Mouse (Mus musculus) neural tube, embryonic 10.5 days (tissue): ENCODE measurements around the gene Scube1.

Experiments used
- DNase-seq: peaks from one replicate; pipeline ENCODE4 v3.0.0-alpha.2; 2017; ENCODE audit warnings: low spot score; ENCODE audit errors: extremely low spot score

The Scube1 gene

DNA sequence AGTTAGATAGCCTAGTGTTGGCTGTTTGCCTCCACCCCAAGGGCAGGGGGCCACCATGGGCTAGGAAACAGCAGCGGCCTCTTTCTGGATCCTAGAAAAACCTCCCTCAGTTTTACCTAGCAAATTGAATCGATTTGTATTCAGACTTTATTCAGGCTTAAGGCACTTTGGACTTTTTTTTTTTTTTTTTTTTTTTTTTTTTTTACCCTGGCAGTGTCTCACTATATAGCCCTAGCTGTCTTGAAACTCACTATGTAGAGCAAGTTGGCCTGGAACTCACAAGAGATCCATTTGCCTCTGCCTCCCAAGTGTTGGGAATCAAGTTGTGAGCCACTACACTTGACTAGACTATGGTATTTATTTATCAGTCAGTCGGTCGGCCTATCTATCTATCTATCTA lies 128.0 kb downstream of the Scube1 start:
- no peak for DNase-seq

DNA sequence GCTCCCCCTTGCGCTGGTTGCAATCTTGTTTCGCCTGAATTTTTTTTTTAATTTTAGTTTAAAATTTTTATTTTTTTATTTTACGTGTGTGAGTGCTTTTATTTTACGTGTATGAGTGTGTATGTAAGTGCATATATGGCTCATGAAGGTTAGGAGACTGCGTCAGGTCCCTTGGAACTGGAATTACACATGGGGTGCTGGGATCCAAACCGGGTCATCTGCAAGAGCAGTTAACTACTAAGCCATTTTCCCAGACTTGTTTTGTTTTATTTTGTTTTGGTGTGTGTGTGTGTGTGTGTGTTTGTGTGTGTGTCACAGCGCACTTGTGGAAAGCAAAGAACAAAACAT lies 129.5 kb downstream of the Scube1 start:
- peak; percentile 30 for DNase-seq

DNA sequence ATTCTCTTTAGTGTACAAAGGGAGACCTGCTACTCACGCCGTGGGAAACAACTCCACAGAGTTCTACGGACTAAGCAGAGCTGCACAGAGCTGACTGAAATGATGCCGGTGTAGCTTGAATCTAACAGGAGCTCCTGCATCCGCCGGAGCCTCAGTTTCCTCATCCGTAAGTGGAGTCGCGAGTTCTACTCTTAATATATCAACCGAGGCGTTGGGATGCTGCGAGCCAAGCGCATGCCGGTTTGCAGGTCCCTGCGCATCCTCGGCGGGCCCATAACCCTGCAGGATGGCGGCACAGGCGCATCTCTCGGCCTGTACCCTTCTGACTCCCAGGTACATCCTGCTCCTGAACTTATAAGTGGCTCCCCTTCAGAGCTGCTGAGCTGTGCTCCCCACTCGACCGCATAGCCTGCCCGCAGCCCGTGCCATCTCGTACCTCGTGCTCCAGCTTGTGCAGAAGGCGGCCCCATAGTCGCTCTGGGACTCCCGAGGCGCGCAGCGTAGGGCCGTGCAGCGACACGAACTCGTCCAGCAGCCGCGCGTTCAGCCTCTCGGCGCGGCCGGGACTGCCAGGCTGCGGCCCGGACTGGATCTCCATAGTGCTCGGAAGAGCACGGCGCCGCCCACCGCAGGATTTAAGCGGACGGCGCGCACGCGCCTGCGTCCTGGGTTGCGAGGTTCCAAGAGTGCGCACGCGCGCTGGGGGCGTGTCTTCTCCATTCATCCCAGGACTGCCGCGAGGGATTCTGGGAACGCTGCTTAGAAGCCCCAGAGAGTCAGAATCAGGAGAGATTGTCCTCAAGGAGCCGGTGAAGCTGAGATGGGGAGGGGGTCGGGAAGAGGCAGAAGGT lies 130.1 kb downstream of the Scube1 start, which contains the start of gene Ttll12:
TSS of gene Ttll12 (minus strand) at position 645 of the 851 bp plus-strand sequence.
- DNase-seq, result peak; percentile 91

DNA sequence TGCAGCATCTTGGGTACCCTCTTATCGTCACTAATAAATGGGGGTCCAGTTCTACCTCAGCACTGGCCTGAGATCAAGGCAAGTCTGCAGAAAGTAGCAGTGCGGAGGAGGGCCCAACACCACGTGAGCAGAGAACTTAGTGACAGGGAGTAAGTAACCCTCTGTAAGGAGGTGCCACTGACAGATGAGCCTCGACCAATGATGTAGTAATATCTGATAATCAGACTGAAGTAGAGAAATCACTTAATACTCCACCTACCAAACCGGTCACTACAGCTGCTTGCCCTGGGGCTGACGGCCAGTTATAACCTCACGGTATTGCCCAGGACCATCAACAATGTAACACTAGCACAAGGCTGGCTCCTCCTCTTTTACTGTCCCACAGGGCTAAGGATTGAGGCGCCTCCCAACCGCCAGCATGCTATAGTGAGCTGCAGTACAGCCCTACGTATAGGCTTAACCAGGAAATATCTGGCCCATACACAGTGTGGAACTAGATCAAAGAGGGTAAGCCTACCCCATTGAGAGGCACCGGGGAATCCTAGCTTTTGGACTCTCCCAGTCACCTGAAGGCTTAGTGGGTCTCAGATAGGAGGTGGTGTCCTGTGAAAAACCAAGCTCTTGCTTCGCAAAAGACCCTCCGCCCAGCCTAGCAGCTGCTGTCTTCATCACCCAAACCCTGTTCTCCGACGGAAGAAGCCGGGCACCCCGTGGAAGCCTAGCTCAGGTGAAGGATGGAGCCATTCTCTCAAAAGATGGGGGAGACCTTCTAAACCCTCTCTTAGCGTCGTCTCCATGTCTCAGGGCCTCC lies 130.9 kb downstream of the Scube1 start:
- peak; percentile 53 for DNase-seq

DNA sequence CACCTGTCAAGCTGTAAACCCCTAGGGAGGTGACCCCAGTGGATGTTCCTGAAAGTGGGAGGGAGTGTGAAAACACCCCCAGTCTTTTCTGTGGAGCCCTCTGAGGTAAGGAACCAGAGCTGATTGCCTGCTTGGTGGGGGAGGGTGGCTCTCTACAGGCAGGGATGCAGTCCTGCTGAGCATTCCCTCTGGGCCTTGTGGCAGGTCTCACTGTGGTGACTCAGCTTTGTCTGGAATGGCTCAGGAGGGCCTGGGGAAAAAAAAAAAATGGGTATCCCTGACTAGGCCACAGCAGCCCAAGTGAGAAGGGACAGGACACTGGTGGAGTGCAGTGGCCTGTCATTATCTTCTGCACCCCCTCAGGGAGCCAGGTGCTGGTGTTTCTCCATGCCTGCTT lies 131.6 kb downstream of the Scube1 start:
- DNase-seq, result no peak

DNA sequence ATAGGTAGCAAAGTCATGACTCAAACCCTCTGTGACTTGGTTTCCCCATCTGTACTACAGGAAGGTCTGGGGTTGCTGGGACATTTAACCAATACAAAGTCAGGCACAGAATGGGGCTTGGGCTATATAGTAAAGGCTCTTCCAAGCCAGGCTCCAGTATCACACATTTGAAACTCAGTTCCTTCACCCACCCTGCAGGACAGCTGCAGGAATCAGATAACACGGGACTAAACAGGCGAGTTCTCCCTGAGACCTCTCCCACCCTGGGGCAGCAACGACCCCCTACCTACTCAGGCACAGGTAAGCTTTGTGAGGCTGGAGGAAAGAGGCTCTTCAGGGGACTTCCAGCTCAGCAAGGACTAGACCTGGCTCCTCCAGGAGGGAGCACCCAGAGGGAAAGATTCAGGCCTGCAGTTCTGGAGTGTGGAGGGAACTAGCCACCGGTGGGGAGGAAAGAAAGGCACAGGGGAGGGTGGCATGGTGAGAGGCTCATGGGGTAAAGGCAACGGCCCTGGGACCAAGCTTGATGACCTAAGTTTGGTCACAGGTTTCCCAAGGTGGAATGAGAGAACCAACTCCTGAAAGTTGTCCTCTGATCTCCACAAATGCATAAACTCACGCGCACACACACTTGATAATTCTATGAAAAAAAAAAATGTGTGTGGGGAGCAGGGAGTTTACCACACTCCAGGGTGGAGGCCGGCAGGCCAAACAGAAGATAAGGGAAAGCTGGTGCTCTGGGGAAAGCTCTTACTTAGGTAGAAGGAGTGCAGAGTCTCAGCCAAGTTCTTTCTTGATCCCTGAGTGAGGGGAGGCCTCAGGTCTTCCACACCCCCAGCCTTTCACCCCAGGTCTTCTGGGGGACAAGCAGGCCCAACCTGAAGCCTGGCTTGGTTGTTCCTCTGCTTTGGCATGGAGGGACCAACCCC lies 132.3 kb downstream of the Scube1 start:
- no peak for DNase-seq

DNA sequence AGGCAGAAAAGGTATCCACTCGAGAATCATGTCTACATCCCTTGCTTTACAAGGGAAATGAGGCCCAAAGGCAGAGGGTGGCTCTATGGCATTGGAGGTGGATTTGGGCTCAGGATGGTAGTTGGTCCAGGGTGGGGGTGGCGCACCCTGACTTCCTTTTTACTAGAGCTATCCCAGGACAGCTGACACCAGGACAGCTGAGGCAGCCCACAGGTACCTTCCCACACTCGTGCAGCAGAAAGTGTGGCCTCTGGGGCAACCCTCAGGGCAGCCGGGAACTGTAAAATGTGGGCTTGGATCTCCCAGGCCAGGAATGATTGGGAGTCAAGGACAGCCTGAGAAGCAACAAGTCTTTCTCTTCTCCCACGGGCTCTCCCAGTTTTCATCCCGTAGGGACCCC lies 133.1 kb downstream of the Scube1 start:
- no peak for DNase-seq

DNA sequence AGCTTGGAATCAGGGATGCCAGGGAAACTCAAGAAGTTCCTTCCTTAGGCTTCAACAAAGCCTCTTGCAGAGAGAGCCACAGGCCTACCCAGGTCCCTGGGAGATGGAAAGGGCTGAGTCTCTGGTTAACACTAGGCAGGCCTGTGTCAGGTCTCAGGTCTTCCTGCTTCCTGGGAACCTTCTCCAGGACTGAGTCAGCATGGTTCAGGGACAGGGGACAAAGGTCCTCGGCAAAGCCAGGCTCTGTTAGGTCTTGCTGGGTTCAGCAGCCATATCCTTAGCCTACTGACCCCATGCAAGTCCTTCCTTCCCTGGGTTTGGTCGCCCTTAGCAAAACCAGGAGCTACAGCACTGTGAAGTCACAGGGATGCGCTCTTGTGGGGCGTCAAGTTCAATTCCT lies 134.0 kb downstream of the Scube1 start:
- DNase-seq, result no peak

DNA sequence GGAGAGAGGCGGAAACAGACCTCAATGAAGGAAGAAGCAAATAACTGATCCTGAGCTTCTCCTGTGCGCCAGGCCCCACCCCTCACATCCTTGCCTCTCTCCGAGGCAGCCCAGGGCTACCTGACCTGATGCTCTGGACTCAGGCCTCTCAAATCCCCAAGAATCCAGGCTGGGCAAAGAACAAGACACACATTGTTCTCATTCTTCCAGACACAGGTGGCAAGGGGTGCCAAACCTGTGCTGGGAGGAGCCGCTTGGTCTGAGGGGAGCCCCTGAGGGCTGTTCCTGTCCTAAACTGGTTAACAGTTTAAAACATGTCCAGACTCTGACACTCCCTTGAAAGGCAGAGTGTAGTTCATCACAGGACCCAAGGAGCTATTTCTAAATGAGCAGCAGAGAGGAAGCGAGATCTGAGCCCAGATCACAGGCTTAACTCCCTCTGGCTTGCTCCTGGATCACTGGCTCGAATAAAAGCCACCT lies 140.0 kb downstream of the Scube1 start:
- no peak for DNase-seq

DNA sequence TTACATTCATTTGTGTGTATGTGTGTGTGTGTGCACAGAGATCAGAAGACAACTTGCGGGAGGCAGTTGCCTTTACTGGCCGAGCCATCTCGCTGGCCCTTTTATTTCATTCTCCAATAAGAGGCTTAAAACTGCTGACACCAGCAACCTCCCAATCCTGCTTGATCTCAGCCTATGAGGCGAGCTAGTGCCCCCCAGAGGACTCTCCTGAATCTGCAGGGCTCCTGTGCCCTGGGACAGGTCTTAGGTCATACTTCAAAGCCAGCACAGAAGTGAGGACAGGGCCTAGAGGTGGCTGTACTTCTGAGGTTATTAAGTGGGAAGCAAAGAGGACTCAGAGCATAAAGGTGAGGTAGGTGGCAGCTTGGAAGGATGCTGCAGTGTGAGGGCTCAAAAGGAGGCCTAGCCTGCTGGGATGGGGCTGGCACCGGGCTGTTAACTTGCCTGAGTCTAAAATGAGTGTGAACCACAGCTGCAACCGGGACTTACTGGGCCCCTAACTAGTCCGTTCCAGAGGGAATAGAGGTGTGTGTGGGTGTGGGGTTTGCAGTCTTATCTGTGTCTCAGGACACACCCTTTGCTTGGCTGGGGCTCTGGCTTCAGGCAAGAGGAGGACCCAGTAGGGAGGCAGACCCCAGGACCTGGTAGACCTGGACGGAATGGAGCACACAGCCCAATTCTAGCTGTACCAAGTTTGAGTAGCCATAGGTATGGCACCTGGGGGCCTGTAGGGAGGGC lies 141.2 kb downstream of the Scube1 start:
- DNase-seq, result no peak

DNA sequence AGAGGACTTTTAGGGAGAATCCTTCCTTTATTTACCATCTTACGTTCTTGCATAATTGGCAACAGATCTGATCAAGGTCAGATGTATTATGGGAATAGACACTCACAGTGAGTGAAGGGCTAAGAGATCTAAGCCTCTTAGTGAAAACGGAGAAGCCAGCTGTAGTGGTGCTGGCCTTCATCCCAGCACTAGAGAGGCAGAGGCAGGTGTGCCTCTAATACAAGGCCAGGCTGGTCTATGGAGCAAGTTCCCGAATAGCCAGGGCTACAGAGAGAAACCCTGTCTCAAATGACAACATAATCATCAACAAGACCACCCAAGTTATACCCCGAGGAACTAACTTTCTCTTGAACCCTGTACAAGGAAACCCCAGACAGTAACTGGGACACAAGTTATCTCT lies 141.9 kb downstream of the Scube1 start:
- DNase-seq, result no peak

DNA sequence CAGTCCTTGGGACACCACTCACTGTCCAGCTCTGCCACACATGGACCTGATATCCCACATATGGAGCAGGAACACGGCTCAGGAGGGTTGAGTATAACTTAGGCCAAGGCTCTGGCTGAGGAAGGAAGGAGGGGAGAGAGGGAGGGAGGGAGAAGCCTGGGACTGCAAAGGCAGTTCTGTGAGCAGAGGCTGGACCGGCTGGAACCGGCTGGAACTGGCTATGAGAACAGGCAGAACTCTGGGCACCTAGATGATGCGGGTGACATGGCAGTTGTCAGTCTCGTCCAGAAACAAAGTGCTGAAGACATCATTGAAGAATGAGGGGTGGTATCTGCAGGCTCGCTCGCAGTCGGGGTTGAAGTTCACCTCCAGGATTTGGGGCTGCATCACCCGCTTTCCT lies 148.2 kb downstream of the Scube1 start:
- no peak for DNase-seq

DNA sequence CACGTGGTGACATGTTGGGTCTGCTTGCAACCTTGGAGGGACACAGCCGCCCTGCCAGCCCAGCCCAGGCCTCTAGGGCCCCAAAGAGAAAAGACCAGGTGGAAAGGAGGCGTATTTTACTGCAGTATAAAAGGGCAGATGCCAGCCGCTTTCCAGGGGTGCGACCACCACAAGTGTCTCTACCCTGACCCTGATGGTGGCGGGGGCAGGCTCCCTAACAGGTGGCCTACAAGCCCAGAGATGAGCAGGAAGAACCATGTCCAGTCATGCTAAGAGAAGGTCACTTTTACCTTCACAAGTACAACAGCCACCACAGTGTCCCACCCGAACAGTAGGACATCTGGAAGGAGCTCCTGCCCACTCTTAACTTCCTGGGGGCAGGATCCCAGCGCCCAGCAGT lies 149.3 kb downstream of the Scube1 start:
- DNase-seq, result no peak

DNA sequence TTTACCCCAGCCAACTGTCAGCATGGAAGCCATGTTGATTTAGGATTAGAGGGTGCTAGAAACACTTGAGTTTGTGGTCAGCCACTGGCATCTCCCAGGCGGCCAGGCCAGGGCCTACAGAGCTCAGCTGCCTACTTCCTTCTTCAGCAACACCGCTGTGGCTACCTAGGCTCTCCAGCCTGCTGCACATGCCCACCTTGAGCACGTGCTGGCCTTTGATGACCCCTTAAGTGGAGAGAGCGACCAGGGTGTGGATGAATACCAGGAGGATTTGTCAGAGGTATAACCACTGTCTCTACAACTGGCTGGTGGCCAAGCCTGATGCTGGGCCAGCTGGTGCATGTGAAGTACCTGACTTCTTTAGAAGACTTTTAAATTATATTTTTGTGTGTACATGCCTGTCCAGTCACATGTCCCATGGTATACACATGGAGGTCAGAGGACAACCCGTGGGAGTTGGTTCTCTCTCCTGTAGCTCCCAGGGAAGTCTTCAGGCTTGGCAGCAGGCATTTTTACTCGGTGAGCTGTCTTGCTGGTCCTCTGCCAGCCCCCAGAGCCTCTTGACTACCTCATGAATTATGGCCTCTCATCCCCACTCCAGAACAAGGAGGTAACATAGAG lies 150.0 kb downstream of the Scube1 start:
- no peak for DNase-seq

DNA sequence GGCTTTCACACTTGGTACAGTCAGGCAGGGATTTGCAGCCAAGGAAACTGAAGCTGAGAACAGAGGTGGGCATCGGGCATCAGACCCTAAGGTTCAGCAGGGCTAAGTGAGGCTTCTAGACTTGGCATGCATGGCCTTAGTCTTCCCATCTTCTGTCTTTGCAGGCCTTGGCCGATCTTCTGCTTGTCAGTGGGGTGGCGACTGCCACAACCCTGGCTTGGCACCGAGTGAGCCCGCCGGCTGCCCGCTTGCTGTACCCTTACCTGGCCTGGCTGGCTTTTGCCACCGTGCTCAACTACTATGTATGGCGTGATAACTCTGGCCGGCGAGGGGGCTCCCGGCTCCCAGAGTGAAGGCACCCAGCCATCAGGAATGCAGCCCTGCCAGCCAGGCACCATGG lies 151.2 kb downstream of the Scube1 start:
- DNase-seq, result no peak

DNA sequence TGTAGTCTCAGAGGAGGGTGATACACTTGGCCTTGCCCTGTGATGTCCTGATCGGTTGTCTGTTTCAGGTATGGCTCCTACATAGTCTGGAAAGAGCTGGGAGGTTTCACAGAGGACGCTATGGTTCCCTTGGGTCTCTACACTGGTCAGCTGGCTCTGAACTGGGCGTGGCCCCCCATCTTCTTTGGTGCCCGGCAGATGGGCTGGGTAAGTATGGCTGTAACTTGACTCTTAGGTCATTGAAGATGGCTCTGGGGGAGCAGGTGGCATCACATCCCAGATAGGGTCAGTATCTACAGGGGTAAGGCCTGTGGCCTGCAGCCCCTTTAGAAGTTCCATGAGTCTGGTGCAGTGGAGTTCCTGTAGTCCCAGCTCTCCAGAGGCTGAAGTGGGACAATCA lies 152.7 kb downstream of the Scube1 start:
- DNase-seq, result no peak

DNA sequence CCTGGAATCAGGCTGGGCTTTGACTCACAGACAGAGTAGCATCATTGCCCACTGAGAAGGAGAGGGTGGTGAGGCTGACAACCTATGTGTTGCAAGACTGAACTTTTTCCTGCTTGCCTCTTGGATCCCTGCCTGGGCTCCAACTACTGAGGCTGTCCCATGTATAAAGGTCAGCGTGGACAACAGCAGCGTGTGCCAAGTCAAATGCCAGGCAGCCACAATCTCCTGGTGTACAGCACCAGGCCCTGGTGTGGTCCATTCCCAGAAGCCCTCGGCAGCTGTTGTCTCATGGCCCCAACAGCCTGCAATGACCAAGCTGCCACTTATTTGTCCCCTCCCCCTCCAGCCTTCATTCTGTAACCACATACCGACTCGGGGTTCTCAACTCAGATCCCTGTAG lies 153.2 kb downstream of the Scube1 start:
- DNase-seq, result no peak

DNA sequence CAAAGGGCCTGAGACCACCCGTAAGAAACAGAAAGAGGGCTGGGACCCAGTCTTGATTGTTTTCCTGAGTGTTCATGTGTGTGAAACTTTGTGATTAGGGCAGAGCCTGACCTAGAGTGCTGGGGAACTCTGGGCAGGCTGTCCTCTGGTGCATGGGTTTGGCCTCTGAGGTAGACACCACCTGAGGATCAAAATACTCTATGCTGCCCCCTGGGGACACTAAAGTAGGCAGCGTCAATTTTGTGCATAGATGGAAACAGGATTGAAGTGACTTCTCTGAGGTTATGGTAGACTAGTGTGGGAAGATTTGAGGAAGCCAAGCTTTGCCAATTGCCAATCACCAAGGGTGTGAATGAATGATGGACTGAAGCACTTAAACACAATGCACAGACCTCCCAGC lies 154.2 kb downstream of the Scube1 start:
- no peak for DNase-seq

DNA sequence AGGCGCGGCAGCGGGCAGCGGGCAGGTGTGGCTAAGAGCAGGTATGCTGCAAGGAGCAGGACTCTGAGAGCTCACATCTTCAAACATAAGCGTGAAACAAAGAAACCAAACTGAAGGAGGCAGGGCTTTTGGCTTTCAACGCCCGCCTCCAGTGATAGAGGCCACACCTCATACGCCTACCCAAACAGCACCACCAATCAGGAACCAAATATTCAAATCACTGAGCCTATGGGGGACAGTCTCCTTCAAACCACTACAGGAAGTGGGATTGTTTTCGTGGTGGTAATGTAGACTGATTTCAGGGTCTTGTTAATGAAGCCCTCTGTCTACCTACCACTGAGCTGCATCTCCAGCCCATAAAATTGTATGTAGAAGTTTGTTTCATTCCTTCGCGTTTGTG lies 155.1 kb downstream of the Scube1 start:
- DNase-seq, result no peak

DNA sequence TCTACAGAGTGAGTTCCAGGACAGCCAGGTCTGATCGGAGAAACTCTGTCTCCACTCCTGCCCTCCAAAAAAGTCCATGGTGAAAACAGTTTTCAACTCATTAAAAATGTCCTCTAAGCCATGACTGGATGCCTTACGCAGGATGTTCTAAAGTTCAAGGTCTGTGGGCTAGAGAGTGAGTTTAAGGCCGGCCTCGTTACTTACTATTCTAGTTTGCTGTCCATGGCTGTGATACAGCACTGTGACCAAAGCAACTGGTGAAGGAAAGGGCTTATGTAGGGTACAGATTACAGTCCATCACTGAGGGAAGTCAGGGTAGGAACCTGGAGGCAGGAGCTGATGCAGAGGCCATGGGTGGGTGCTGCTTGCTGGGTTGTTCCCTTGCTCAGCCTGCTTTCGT lies 156.3 kb downstream of the Scube1 start:
- no peak for DNase-seq
